Mouse (Mus musculus) heart, adult 9 months (tissue): ENCODE results near the gene Gm13119.
"Not testable (repeated sequence)": the region's sequence is repeated elsewhere in the genome, so short reads cannot be mapped to it uniquely, and the experiment has no call there.

Experiments
- DNase-seq, 2 experiments: peaks; one replicate each; pipeline ENCODE4 v3.0.0; 2022; ENCODE audit warnings: low spot score in 2 of 2

Gm13119 gene

DNA sequence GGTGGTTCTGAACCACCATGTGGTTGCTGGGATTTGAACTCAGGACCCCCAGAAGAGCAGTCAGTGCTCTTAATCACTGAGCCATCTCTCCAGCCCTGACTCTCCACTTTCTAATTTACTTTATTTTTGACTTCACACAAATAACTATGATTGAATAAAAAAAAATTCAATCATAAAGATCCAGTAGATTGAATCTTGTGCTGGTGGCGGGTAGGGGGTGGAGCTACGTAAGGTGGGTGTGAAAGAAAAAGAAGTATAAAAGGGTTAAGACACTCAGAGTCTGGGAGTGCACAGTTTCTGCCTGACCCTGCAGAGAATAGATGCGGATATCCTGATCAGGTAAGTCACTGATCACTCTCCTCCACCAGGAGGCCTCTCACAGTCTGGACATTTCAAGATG lies at the start of gene Gm13119:
Gene Gm13119 (plus strand): TSS at position 301 of the 400 bp plus-strand sequence.
- not testable (repeated sequence) for DNase-seq

DNA sequence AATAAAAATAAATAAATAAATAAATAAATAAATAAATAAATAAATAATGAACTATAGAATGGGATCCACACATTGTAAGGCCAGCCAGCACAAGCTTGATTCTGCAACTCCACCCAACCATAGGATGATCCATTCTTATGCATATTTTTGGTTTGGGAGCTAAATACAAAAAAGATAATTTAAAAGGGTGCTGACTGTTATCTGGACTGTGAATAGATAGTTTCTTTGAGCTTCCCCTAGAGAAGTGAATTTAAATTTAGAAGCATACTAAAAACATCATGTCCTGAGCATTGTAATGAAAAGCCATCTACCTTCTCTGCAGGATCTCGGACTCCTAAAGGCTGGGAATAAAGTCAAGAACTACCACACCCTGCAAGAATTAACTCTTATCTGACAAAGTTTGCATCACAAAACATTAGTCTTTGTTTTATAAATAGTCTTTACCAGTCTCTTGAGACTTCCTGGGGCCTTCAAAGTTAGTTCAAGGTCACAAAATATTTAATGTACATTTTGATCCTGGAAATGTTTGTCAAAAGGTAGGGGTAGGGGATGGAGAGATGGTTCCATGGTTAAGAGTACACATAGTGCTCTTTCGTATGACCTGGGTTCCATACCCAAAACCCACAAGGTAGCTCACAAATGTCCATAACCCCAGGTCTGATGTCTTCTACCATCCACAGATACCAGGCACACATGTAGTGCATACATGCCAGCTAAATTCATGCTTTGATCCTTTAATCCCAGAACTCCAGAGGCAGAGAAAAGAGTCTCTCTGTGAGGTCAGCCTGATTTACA lies 44.9 kb upstream of the Gm13119 start:
- not testable (repeated sequence) for DNase-seq

- not testable (repeated sequence) for DNase-seq
Observed at GRCm38 (mm10) chr4:144329949-144330348, 27.8 kb upstream of the Gm13119 start, which contains the start of gene Gm13128. Gm13128 (plus strand) TSS chr4:144330249.

GRCm38 (mm10) chr4:144335856-144336255 lies 21.9 kb upstream of the Gm13119 start:
- not testable (repeated sequence) for DNase-seq

DNA sequence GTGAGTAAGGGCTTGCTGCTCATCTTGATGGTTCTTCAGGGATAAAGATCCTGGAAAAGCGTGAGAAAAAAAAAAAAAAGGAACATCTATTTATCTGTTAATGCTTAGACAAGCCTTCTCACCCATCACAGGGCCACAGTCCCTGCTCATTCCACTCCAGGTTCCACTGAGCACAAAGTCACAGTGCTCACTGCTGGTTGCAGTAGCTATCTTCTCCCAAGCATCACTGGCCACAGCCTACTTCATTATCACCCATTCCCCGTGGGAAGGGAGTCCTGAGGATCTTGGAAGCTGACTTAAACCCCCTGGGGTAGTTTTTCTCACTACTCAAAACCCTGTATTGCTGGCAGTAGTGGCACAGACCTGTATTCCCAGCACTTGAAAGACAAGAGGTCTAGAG lies 20.2 kb downstream of the Gm13119 start, which contains the start of gene Pramef20:
Gene Pramef20 (minus strand): TSS at position 23 of the 400 bp plus-strand sequence.
- no peak for DNase-seq

GRCm38 (mm10) chr4:144396316-144396715 lies 38.6 kb downstream of the Gm13119 start:
- DNase-seq, result no peak

DNA sequence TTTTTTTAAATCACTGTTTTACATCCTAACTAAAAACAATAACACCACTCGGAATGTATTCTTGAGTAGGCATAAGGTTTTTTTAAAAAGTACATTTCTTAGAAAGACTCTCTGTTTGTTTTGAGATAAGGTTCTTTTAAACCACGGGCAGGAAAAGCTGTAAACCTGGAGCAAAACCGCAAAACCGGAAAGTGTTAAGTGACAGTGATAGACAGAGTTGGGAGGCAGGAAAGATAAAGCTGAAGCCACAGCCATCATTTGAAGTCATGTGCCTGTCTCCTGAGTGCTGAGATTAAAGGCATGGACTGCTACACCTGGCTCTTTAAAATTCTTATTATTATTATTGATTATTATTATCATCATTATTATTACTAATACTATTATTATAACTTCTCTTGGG lies 45.0 kb downstream of the Gm13119 start:
- no peak for DNase-seq

DNA sequence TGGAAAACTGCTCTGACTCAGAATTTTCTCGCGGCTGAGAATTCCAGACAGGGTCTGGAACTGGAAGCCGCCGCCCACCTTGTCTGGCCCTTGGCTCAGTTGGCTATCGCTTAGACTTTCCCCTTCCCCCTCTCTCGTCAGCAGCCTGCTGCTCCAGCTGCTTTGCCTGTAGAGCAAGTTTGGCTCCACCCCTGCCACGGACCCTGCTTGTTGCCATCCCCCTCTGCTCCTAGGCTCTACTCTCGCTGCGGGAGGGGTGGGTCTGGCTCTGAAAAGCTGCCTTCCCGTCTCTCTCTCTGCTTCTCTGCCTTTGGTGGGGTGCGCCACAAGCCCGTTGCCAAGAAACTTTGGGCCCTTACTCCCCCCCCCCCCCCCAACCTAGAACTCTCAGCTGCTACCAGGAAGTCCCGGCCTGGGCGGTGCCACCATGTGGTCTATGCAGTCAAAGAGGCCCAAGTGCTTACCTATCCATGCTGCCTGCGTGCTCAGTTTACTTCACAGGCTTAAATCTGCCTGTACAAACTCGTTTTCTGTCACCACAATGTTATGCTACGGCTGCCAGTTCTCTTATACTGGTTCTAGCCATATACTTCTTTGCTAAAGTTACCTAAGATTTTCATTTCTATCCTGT lies 46.8 kb downstream of the Gm13119 start:
- no peak for DNase-seq

- no peak for DNase-seq
Observed at GRCm38 (mm10) chr4:144406261-144406660, 48.5 kb downstream of the Gm13119 start.

GRCm38 (mm10) chr4:144408290-144408689 lies 50.5 kb downstream of the Gm13119 start, which contains the start of gene Pramef12:
Pramef12 (minus strand) TSS chr4:144408464.
- no peak for DNase-seq
